Mouse (Mus musculus) cerebellum, adult 2 months (tissue): ENCODE data around the gene Hnrnpl. TPM values are rescaled to one million over a fixed set of nuclear protein-coding genes. Genes with fewer than 3 reads are reported as not detected.

ENCODE experiments used
- DNase-seq, 2 experiments: peaks; one replicate each; pipeline ENCODE4 v3.0.0; 2021
- H3K27ac ChIP-seq: fragments of 200-500 bp; 2 replicates; pipeline ENCODE4 v1.5.1; 2012; ENCODE audit warnings: low read length, control low read depth, inconsistent platforms; ENCODE audit not compliant: insufficient read depth
- H3K27me3 ChIP-seq: fragments of 200-500 bp; 2 replicates; pipeline ENCODE4 v1.6.1; 2012; ENCODE audit warnings: inconsistent platforms, mild to moderate bottlenecking, low read length, moderate library complexity; ENCODE audit not compliant: control insufficient read depth, insufficient read depth
- H3K4me1 ChIP-seq: fragments of 200-500 bp; 2 replicates; pipeline ENCODE4 v1.6.1; 2011; ENCODE audit warnings: low read length; ENCODE audit not compliant: control insufficient read depth, insufficient read depth
- H3K4me3 ChIP-seq: fragments of 200-500 bp; replicated peaks from 2 replicates; pipeline ENCODE3; 2011; ENCODE audit warnings: mild to moderate bottlenecking, low read depth, low read length, control low read depth; ENCODE audit not compliant: insufficient read depth
- CTCF ChIP-seq: fragments of 200-500 bp; IDR thresholded peaks from 2 replicates; pipeline ENCODE4 v1.5.1; 2011; ENCODE audit warnings: low read depth, mild to moderate bottlenecking, control low read depth, low read length, moderate library complexity, borderline replicate concordance; ENCODE audit not compliant: insufficient read depth
- POLR2A ChIP-seq: fragments of 200-500 bp; IDR thresholded peaks from 2 replicates; pipeline ENCODE4 v1.6.1; 2011; ENCODE audit warnings: low read length, control low read depth, borderline replicate concordance; ENCODE audit not compliant: insufficient read depth
- WGBS: fragments of 180-500 bp; shearing (Covaris S2); methylation state at CpG from one replicate; pipeline ENCODE4 v1.1.7; 2018; 5-methylcytosine and 5-hydroxymethylcytosine counted together
- polyA plus RNA-seq: library from polyadenylated mRNA; depleted of rRNA; stranded (reverse); fragments of >200 nt; gene quantifications from 2 replicates; pipeline ENCODE4 v1.2.3, GENCODE M21; 2012

Gene Hnrnpl
- polyA plus RNA-seq, 1 experiment: 366 TPM

DNA sequence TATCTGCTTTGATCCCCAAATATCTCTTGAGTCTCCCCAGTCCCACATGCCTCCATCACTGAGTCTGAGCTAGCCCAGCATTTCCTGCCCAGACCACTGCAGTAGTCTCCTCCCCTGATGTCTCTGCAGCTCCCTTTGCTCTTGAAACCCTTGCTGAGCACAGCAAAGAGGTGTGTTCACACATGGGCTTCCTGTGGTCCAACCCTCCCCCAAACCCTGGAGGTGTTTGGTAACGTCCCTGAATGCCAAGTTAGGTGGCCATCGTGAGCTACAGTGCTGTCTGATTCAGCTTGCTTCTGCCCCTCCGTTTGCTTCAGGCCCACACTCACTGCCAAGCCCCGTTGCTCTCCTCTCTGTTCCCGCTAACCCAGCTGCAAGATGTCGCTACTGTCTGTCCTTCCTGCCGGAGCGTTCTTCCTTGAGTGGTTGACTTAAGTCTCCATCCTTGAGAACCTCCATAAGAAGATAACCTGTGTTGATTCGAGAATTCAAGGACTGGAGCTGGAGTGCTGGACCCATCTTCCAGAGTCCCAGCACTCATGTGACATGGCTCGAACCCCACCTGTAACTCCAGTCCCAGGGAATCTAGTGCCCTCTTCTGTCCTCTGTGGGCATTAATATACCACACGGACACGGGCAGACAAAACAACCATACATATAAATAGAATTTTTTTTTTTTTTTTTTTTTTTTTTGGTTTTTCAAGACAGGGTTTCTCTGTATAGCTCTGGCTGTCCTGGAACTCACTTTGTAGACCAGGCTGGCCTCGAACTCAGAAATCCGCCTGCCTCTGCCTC lies 15.8 kb upstream of the Hnrnpl start:
- TF ChIP-seq CTCF: no peak
- TF ChIP-seq POLR2A: no peak
- WGBS: 79% methylated on average over 14 of the region's 14 CpGs
- DNase-seq: no peak
- no peak overlapping the region for H3K27ac ChIP-seq
- no peak overlapping the region for H3K4me3 ChIP-seq
- H3K4me1 ChIP-seq: peaks cover 2% of the 10 kb centered on the region; the same call in 1 of the 2 replicates
- no peaks in the 10 kb centered on the region for H3K27me3 ChIP-seq

DNA sequence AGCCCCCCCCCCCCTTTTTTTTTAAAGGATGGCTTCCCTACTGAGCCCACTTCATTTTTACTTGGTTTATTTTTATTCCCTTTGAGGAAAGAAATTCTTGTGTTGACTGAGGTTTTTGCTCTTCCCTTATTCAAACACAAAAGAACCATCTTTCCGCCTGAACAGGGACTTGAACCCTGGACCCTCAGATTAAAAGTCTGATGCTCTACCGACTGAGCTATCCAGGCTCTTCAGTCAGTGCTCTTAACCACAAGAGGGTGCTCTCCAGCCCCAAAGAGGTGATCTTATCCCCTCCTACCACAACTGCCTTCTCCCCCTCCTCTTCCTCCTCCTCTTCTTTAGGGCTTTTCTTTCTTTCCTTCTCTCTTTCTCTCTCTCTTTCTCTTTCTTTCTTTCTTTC lies 14.5 kb upstream of the Hnrnpl start:
- peaks cover 2% of the 10 kb centered on the region; the same call in 1 of the 2 replicates for H3K4me1 ChIP-seq
- H3K27me3 ChIP-seq: no peaks in the 10 kb centered on the region
- DNase-seq: no peak
- H3K4me3 ChIP-seq: no peak overlapping the region
- TF ChIP-seq POLR2A (no peak), CTCF (peak; percentile 31; the same call in 1 of the 2 replicates)
- H3K27ac ChIP-seq: no peak overlapping the region
- WGBS: 41% methylated on average over 2 of the region's 2 CpGs

DNA sequence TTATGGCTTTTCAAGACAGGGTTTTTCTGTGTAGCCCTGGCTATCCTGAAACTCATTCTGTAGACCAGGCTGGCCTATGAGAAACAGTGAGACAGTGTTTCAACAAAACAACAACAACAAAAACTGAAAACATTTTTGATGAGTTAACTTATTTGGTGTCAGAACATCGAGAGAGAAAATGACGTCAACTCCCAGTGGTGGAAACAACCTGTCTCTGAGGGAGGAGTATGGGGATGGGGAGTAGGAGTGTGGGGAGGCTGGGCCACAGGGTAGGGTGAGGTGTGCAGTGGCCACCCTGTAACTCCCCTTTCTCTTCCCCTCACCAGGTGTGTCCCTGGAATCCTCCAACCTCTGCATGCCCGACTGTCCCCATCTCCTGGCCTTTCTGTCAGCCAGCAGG lies 13.8 kb upstream of the Hnrnpl start:
- no peak overlapping the region for H3K4me3 ChIP-seq
- no peak for DNase-seq
- no peaks in the 10 kb centered on the region for H3K27me3 ChIP-seq
- TF ChIP-seq POLR2A (no peak), CTCF (no peak)
- H3K27ac ChIP-seq: no peak overlapping the region
- WGBS: 73% methylated on average over 3 of the region's 3 CpGs
- H3K4me1 ChIP-seq: peaks cover 2% of the 10 kb centered on the region; the same call in 1 of the 2 replicates

DNA sequence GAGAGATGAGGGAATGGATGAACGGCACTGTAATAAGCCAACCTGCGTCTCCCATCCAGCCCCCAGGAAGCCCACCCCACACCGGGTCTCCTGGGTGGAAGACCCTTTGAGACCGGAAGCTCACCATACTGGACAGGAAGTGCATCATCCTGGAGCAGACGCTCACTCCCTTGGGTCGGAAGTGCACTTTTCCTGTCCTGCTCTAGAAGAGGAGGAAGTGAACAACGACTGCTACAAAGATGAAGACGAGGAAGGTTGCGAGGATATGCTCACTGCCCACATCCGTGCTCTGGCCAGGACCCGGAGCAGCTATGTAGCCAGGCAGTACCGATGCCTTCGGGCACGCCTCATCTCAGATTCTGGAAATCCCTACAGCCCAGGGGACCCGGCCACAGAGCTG lies 12.5 kb upstream of the Hnrnpl start:
- Histone ChIP-seq H3K27ac (no peak overlapping the region), H3K4me1 (peaks cover 2% of the 10 kb centered on the region; the same call in 1 of the 2 replicates), H3K27me3 (no peaks in the 10 kb centered on the region), H3K4me3 (no peak overlapping the region)
- DNase-seq: no peak
- TF ChIP-seq CTCF (no peak), POLR2A (no peak)
- WGBS: 84% methylated on average over 15 of the region's 15 CpGs

DNA sequence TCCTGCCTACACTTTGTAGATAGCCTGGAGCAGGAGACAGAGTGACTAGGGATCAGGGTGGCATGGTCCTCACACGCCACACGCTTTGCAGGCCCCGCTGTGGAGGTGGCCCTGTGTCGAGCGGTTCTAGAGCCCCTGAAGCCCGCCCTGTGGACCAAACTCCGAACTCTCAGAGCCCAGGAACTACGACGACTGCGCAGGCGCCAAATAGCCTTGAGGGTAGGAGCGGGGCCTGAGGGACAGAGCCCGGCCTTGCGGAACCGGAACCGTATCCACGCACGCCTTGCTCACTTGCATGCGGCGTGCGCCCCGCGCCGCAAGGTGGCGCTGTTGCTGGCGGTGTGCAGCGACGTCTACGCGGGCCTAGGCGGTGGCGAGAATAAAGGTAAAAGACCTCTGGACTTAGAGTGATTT lies 11.8 kb upstream of the Hnrnpl start:
- Histone ChIP-seq H3K4me3 (peak overlapping the region; percentile 41), H3K4me1 (peaks cover 2% of the 10 kb centered on the region; the same call in 1 of the 2 replicates), H3K27me3 (no peaks in the 10 kb centered on the region), H3K27ac (no peak overlapping the region)
- WGBS: 15% methylated on average over 32 of the region's 32 CpGs
- TF ChIP-seq CTCF (peak; percentile 92), POLR2A (0 out of 2 replicates have a peak, but pooled peaks have one; percentile 8)
- peak; percentile 84 to 87 for DNase-seq

DNA sequence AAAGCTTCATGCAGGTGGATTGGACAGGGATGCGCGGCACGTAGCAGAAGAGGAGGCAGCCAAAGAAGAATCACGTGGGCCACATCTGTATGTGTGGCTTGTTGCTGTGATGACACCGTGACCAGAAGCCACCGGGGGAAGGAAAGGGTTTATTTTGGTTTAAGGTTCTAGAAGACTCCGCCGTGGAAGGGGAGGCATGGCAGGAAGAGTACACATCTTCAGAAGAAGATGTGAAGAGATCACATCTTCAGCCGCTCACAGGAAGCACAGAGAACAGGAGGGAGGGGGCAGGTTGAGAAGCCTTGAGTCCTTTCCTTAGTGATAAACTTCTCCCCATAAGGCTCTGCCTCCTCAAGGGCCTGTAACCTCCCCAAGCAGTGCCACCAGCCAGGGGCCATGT lies 8.3 kb upstream of the Hnrnpl start:
- WGBS: 95% methylated on average over 9 of the region's 9 CpGs
- H3K4me3 ChIP-seq: no peak overlapping the region
- H3K4me1 ChIP-seq: peaks cover 2% of the 10 kb centered on the region
- no peak for DNase-seq
- TF ChIP-seq POLR2A: no peak
- TF ChIP-seq CTCF: no peak
- H3K27me3 ChIP-seq: no peaks in the 10 kb centered on the region
- no peak overlapping the region for H3K27ac ChIP-seq

DNA sequence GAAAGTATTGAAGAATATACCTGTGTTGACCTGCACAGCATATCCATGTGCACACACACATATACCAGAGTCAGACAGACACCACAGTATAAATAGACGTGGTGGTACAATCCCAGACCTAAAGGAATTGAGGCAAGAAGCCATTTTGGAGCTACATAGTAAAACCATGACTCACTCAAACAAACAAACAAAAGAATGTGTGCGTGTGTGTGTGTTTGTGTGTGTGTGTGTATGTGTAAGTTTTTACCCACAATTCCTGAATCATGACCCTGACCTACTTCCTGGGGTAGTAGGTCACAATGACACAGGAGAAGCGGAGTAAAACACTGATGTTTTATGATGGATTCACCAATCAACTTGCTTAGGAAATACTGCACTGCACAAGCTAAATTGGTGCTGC lies 6.9 kb upstream of the Hnrnpl start:
- WGBS: 90% methylated on average over 3 of the region's 3 CpGs
- Histone ChIP-seq H3K27me3 (no peaks in the 10 kb centered on the region), H3K4me1 (peaks cover 2% of the 10 kb centered on the region), H3K4me3 (no peak overlapping the region), H3K27ac (no peak overlapping the region)
- no peak for DNase-seq
- TF ChIP-seq CTCF (no peak), POLR2A (no peak)
